Mouse (Mus musculus): ENCODE measurements around the gene Lgi1. TPM values are rescaled to one million over a fixed set of nuclear protein-coding genes. Genes with fewer than 3 reads are reported as not detected.

Lgi1 gene
- polyA plus RNA-seq, 1 experiment from 2014 or later: 1.2 TPM

- no peak overlapping the region for H3K9ac ChIP-seq (replicated peaks)
- no peak overlapping the region for H3K27ac ChIP-seq
- H3K4me3 ChIP-seq (replicated peaks): peak overlapping the region; percentile 20
- H3K4me2 ChIP-seq: peak overlapping the region; percentile 52
- peaks cover 16% of the 10 kb centered on the region for H3K4me1 ChIP-seq (replicated peaks)
- ATAC-seq (ENCODE audit: insufficient number of reproducible peaks, insufficient read depth, low FRiP score, low TSS enrichment, low read depth): no peak
- H3K36me3 ChIP-seq: no peaks in the 10 kb centered on the region
- 19% methylated on average over 14 of the region's 14 CpGs for WGBS
- H3K27me3 ChIP-seq: peaks cover 12% of the 10 kb centered on the region
- H3K9me3 ChIP-seq: no peaks in the 10 kb centered on the region
These were observed 369 bp upstream of the Lgi1 start for GRCm38 (mm10) chr19:38263829-38264504.

GRCm38 (mm10) chr19:38265767-38266166 lies 1.4 kb downstream of the Lgi1 start:
- Histone ChIP-seq H3K4me3 (replicated peaks) (no peak overlapping the region), H3K9ac (replicated peaks) (no peak overlapping the region), H3K27me3 (peaks cover 12% of the 10 kb centered on the region), H3K27ac (no peak overlapping the region), H3K36me3 (no peaks in the 10 kb centered on the region), H3K9me3 (no peaks in the 10 kb centered on the region), H3K4me2 (no peak overlapping the region), H3K4me1 (replicated peaks) (peaks cover 12% of the 10 kb centered on the region)
- 78% methylated on average over 5 of the region's 5 CpGs for WGBS
- ATAC-seq (ENCODE audit: insufficient number of reproducible peaks, insufficient read depth, low FRiP score, low TSS enrichment, low read depth): no peak

GRCm38 (mm10) chr19:38267469-38267868 lies 3.1 kb downstream of the Lgi1 start:
- peaks cover 12% of the 10 kb centered on the region for H3K4me1 ChIP-seq (replicated peaks)
- H3K27ac ChIP-seq: no peak overlapping the region
- no peak overlapping the region for H3K4me3 ChIP-seq (replicated peaks)
- no peak overlapping the region for H3K4me2 ChIP-seq
- H3K9ac ChIP-seq (replicated peaks): no peak overlapping the region
- H3K27me3 ChIP-seq: peaks cover 12% of the 10 kb centered on the region
- no peaks in the 10 kb centered on the region for H3K9me3 ChIP-seq
- 66% methylated on average over 5 of the region's 5 CpGs for WGBS
- H3K36me3 ChIP-seq: no peaks in the 10 kb centered on the region
- ATAC-seq (ENCODE audit: insufficient number of reproducible peaks, insufficient read depth, low FRiP score, low TSS enrichment, low read depth): no peak

GRCm38 (mm10) chr19:38271071-38271470 lies 6.7 kb downstream of the Lgi1 start:
- Histone ChIP-seq H3K36me3 (no peaks in the 10 kb centered on the region), H3K4me2 (no peak overlapping the region), H3K4me1 (replicated peaks) (peaks cover 4% of the 10 kb centered on the region; the same call in 1 of the 2 replicates), H3K27me3 (no peaks in the 10 kb centered on the region; the same call in 1 of the 2 replicates), H3K9ac (replicated peaks) (no peak overlapping the region), H3K9me3 (no peaks in the 10 kb centered on the region), H3K4me3 (replicated peaks) (no peak overlapping the region), H3K27ac (no peak overlapping the region)
- no peak for ATAC-seq (ENCODE audit: insufficient number of reproducible peaks, insufficient read depth, low FRiP score, low TSS enrichment, low read depth)
- WGBS: 15% methylated on average over 6 of the region's 6 CpGs

- no peak for ATAC-seq (ENCODE audit: insufficient number of reproducible peaks, insufficient read depth, low FRiP score, low TSS enrichment, low read depth)
- WGBS: 80% methylated on average over 7 of the region's 7 CpGs
- H3K4me3 ChIP-seq (replicated peaks): no peak overlapping the region
- no peaks in the 10 kb centered on the region for H3K36me3 ChIP-seq
- no peaks in the 10 kb centered on the region for H3K9me3 ChIP-seq
- no peak overlapping the region for H3K9ac ChIP-seq (replicated peaks)
- no peak overlapping the region for H3K4me2 ChIP-seq
- H3K4me1 ChIP-seq (replicated peaks): no peaks in the 10 kb centered on the region
- no peak overlapping the region for H3K27ac ChIP-seq
- no peaks in the 10 kb centered on the region; the same call in 1 of the 2 replicates for H3K27me3 ChIP-seq
These were observed 9.5 kb downstream of the Lgi1 start for GRCm38 (mm10) chr19:38273820-38274219.

GRCm38 (mm10) chr19:38274747-38275421 lies 10.5 kb downstream of the Lgi1 start:
- Histone ChIP-seq H3K4me3 (replicated peaks) (no peak overlapping the region), H3K4me2 (no peak overlapping the region), H3K9me3 (no peaks in the 10 kb centered on the region), H3K9ac (replicated peaks) (no peak overlapping the region), H3K27ac (no peak overlapping the region), H3K27me3 (no peaks in the 10 kb centered on the region; the same call in 1 of the 2 replicates), H3K36me3 (no peaks in the 10 kb centered on the region), H3K4me1 (replicated peaks) (no peaks in the 10 kb centered on the region)
- no peak for ATAC-seq (ENCODE audit: insufficient number of reproducible peaks, insufficient read depth, low FRiP score, low TSS enrichment, low read depth)
- WGBS: 87% methylated on average over 15 of the region's 15 CpGs

- no peaks in the 10 kb centered on the region for H3K36me3 ChIP-seq
- 87% methylated on average over 4 of the region's 4 CpGs for WGBS
- ATAC-seq (ENCODE audit: insufficient number of reproducible peaks, insufficient read depth, low FRiP score, low TSS enrichment, low read depth): no peak
- H3K4me1 ChIP-seq (replicated peaks): no peaks in the 10 kb centered on the region
- no peak overlapping the region for H3K4me3 ChIP-seq (replicated peaks)
- H3K27ac ChIP-seq: no peak overlapping the region
- no peak overlapping the region for H3K4me2 ChIP-seq
- no peak overlapping the region for H3K9ac ChIP-seq (replicated peaks)
- no peaks in the 10 kb centered on the region; the same call in 1 of the 2 replicates for H3K27me3 ChIP-seq
- no peaks in the 10 kb centered on the region for H3K9me3 ChIP-seq
These were observed 11.9 kb downstream of the Lgi1 start for GRCm38 (mm10) chr19:38276226-38276625.

- H3K4me1 ChIP-seq (replicated peaks): peaks cover 11% of the 10 kb centered on the region
- 93% methylated on average over 10 of the region's 10 CpGs for WGBS
- no peaks in the 10 kb centered on the region for H3K27me3 ChIP-seq
- no peak overlapping the region for H3K4me2 ChIP-seq
- no peak overlapping the region for H3K4me3 ChIP-seq (replicated peaks)
- no peak for ATAC-seq (ENCODE audit: insufficient number of reproducible peaks, insufficient read depth, low FRiP score, low TSS enrichment, low read depth)
- H3K9ac ChIP-seq (replicated peaks): no peak overlapping the region
- H3K27ac ChIP-seq: no peak overlapping the region
- H3K36me3 ChIP-seq: no peaks in the 10 kb centered on the region
- H3K9me3 ChIP-seq: no peaks in the 10 kb centered on the region
These were observed 15.9 kb downstream of the Lgi1 start for GRCm38 (mm10) chr19:38280242-38280641.

- 0 out of 2 replicates have a peak overlapping the region, but pooled peaks have one; percentile 29 for H3K27ac ChIP-seq
- no peaks in the 10 kb centered on the region for H3K36me3 ChIP-seq
- H3K4me2 ChIP-seq: peak overlapping the region; percentile 7; the same call in 1 of the 2 replicates
- 4% methylated on average over 2 of the region's 2 CpGs for WGBS
- peaks cover 11% of the 10 kb centered on the region for H3K4me1 ChIP-seq (replicated peaks)
- peak; percentile 66 for ATAC-seq (ENCODE audit: insufficient number of reproducible peaks, insufficient read depth, low FRiP score, low TSS enrichment, low read depth)
- no peak overlapping the region for H3K4me3 ChIP-seq (replicated peaks)
- H3K27me3 ChIP-seq: no peaks in the 10 kb centered on the region
- H3K9ac ChIP-seq (replicated peaks): no peak overlapping the region
- H3K9me3 ChIP-seq: no peaks in the 10 kb centered on the region
These were observed 18.1 kb downstream of the Lgi1 start for GRCm38 (mm10) chr19:38282407-38282806.

GRCm38 (mm10) chr19:38288556-38288955 lies 24.2 kb downstream of the Lgi1 start:
- no peaks in the 10 kb centered on the region for H3K27me3 ChIP-seq
- 66% methylated on average over 6 of the region's 6 CpGs for WGBS
- H3K4me3 ChIP-seq (replicated peaks): no peak overlapping the region
- no peak overlapping the region for H3K4me2 ChIP-seq
- no peaks in the 10 kb centered on the region for H3K9me3 ChIP-seq
- H3K9ac ChIP-seq (replicated peaks): no peak overlapping the region
- 0 out of 2 replicates have a peak, but pooled peaks cover 3% of the 10 kb centered on the region for H3K4me1 ChIP-seq (replicated peaks)
- no peaks in the 10 kb centered on the region for H3K36me3 ChIP-seq
- no peak for ATAC-seq (ENCODE audit: insufficient number of reproducible peaks, insufficient read depth, low FRiP score, low TSS enrichment, low read depth)
- no peak overlapping the region for H3K27ac ChIP-seq

GRCm38 (mm10) chr19:38291432-38291831 lies 27.1 kb downstream of the Lgi1 start:
- Histone ChIP-seq H3K9me3 (no peaks in the 10 kb centered on the region), H3K36me3 (no peaks in the 10 kb centered on the region), H3K27me3 (no peaks in the 10 kb centered on the region), H3K4me3 (replicated peaks) (no peak overlapping the region), H3K4me2 (no peak overlapping the region), H3K27ac (no peak overlapping the region), H3K4me1 (replicated peaks) (no peaks in the 10 kb centered on the region), H3K9ac (replicated peaks) (no peak overlapping the region)
- 84% methylated on average over 6 of the region's 6 CpGs for WGBS
- ATAC-seq (ENCODE audit: insufficient number of reproducible peaks, insufficient read depth, low FRiP score, low TSS enrichment, low read depth): no peak
